Mouse (Mus musculus): Measurements from ENCODE around the gene Rsrc1.

DNA sequence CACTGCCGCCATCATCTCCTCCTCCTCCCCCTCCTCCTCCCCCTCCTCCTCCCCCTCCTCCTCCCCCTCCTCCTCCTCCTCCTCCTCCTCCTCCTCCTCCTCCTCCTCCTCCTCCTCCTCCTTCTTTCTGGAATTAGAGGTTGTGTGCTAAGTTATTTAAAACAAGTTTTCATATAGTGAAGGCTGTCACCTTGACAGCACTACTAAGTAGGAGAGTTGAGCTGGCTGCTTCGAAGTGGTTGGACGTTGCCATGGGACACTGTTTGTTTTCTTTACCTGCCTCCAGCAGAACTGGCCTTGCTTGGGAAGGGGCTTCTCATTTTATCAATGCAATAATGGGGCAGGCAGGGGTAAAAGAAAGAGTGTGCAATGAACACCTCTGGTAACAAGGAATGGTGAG is 393.9 kb downstream of the Rsrc1 start, which contains the start of gene Gm17402:
- TF ChIP-seq CTCF (IDR thresholded peaks at IDR 0.05; ENCODE audit: extremely low read depth, insufficient read length, insufficient replicate concordance, low read depth, low read length) (no peak), POLR2A (IDR thresholded peaks at IDR 0.05; ENCODE audit: low read depth, low read length) (no peak)

Measured in small intestine, adult 2 months (tissue).